Mouse (Mus musculus): ENCODE data around the gene Rbms2.

- no peak for TF ChIP-seq CTCF (IDR thresholded peaks at IDR 0.05; ENCODE audit: borderline replicate concordance, control insufficient read depth, extremely low read depth, insufficient read depth, low read length, poor library complexity)
- TF ChIP-seq POLR2A (IDR thresholded peaks at IDR 0.05; ENCODE audit: control insufficient read depth, extremely low read depth, insufficient read depth, low read length, poor library complexity), result no peak
Observed at GRCm38 (mm10) chr10:128125951-128126350, 54.1 kb downstream of the Rbms2 start.
